In genomic region chr9:79689342-79689741, GRCm38 (mm10) we compare ENCODE assay signal across 31 mouse cellular contexts. TPM values are rescaled to one million over a fixed set of nuclear protein-coding genes. Genes with fewer than 3 reads are reported as not detected.
A peak's percentile ranks its signal among the peaks of the same experiment; 100 is the strongest.
DNase-seq lines count a peak whose midpoint lies in the region; ATAC-seq and TF ChIP-seq lines count a peak whose summit lies in the region.
"Had no signal": no experiment of that assay in that cellular context is flagged by ENCODE, and none has a peak within 500 bp of the region (broad histone marks: within the 10 kb centered on the region; RNA-seq: fewer than 3 reads in every experiment).

No protein-coding gene starts in this region.

- peak; percentile 43; the same call in 1 of the 2 replicates for ATAC-seq in kidney, embryonic 14.5 days (ENCODE audit: low FRiP score, low TSS enrichment)
- no peak for ATAC-seq in midbrain, embryonic 11.5 days (ENCODE audit: low FRiP score)
- ATAC-seq in neural tube, embryonic 11.5 days (ENCODE audit: insufficient read depth, low FRiP score, low TSS enrichment), result peak; percentile 46
- ATAC-seq in lung, postnatal 0 days, result no peak
- ATAC-seq: forebrain, embryonic 15.5 days; intestine, embryonic 16.5 days; liver, embryonic 12.5 days had no signal

- no peaks in the 10 kb centered on the region for H3K9me3 ChIP-seq in kidney, embryonic 14.5 days (ENCODE audit: control insufficient read depth, low read length)
- no peaks in the 10 kb centered on the region for H3K9me3 ChIP-seq in midbrain, embryonic 10.5 days (replicated peaks)
- no peaks in the 10 kb centered on the region for H3K9me3 ChIP-seq in midbrain, embryonic 11.5 days (ENCODE audit: control insufficient read depth, low read length)
- no peaks in the 10 kb centered on the region for H3K9me3 ChIP-seq in neural tube, embryonic 11.5 days (ENCODE audit: control insufficient read depth, low read length)
- no peaks in the 10 kb centered on the region for H3K9me3 ChIP-seq in lung, postnatal 0 days (ENCODE audit: low read length)
- H3K9me3 ChIP-seq: forebrain, embryonic 15.5 days; heart, embryonic 12.5 days; hindbrain, embryonic 15.5 days; liver, embryonic 12.5 days; midbrain, embryonic 13.5 days; stomach, embryonic 15.5 days had no signal

- peak overlapping the region; percentile 12; the same call in 1 of the 2 replicates for H3K4me2 ChIP-seq in kidney, embryonic 14.5 days (replicated peaks; ENCODE audit: low read depth, low read length)
- H3K4me2 ChIP-seq in midbrain, embryonic 11.5 days, result no peak overlapping the region
- no peak overlapping the region for H3K4me2 ChIP-seq in neural tube, embryonic 11.5 days (ENCODE audit: low read depth)
- no peak overlapping the region for H3K4me2 ChIP-seq in lung, postnatal 0 days (replicated peaks; ENCODE audit: low read depth, low read length)
- H3K4me2 ChIP-seq: forebrain, embryonic 15.5 days; heart, embryonic 12.5 days; hindbrain, embryonic 15.5 days; liver, embryonic 12.5 days; midbrain, embryonic 13.5 days; stomach, embryonic 15.5 days had no signal

- no peak for DNase-seq in kidney, adult 2 months
- no peak for DNase-seq in midbrain, embryonic 10.5 days (ENCODE audit: low spot score)
- DNase-seq in midbrain, embryonic 11.5 days (ENCODE audit: low spot score, missing footprints), result no peak
- DNase-seq in neural tube, embryonic 11.5 days (ENCODE audit: low spot score), result peak; percentile 13
- no peak for DNase-seq in left cerebral cortex, adult 2 months (ENCODE audit: extremely low spot score in 1 of 2, low spot score in 2 of 2)
- no peak for DNase-seq in lung, postnatal 0 days (ENCODE audit: low spot score)
- DNase-seq: adrenal gland, adult 2 months; cerebellum, adult 11 months; cerebellum, adult 9-11 months; gastrocnemius, postnatal 14 days; heart, adult 18-20 months; heart, postnatal 10 days; kidney, postnatal 4 days; layer of hippocampus, adult 9-11 months; left cerebral cortex, postnatal 4 days; lung, adult 18-20 months; lung, postnatal 14 days; thymus, postnatal 25 days had no signal

- 28% methylated on average over 7 of the region's 7 CpGs for WGBS in kidney, embryonic 14.5 days
- WGBS in kidney, adult 2 months, result 50% methylated on average over 7 of the region's 7 CpGs
- WGBS in midbrain, embryonic 10.5 days, result 88% methylated on average over 7 of the region's 7 CpGs
- 87% methylated on average over 7 of the region's 7 CpGs for WGBS in midbrain, embryonic 11.5 days
- 26% methylated on average over 7 of the region's 7 CpGs for WGBS in neural tube, embryonic 11.5 days
- WGBS in lung, postnatal 0 days, result 64% methylated on average over 7 of the region's 7 CpGs

- no peaks in the 10 kb centered on the region for H3K27me3 ChIP-seq in kidney, embryonic 14.5 days (ENCODE audit: control insufficient read depth, insufficient read depth, low read length)
- H3K27me3 ChIP-seq in kidney, adult 2 months (replicated peaks; ENCODE audit: control insufficient read depth, insufficient read depth, low read length), result no peaks in the 10 kb centered on the region
- H3K27me3 ChIP-seq in midbrain, embryonic 10.5 days (ENCODE audit: low read depth, poor library complexity, severe bottlenecking), result no peaks in the 10 kb centered on the region
- no peaks in the 10 kb centered on the region for H3K27me3 ChIP-seq in midbrain, embryonic 11.5 days (ENCODE audit: control insufficient read depth, insufficient read depth, low read length)
- no peaks in the 10 kb centered on the region for H3K27me3 ChIP-seq in neural tube, embryonic 11.5 days (ENCODE audit: control insufficient read depth, insufficient read depth, low read length)
- no peaks in the 10 kb centered on the region for H3K27me3 ChIP-seq in lung, postnatal 0 days (replicated peaks; ENCODE audit: insufficient read depth, low read length)
- H3K27me3 ChIP-seq: forebrain, embryonic 15.5 days; heart, embryonic 12.5 days; hindbrain, embryonic 15.5 days; liver, embryonic 12.5 days; midbrain, embryonic 13.5 days; stomach, embryonic 15.5 days had no signal

- no peak overlapping the region for H3K9ac ChIP-seq in kidney, embryonic 14.5 days (ENCODE audit: low read depth, low read length)
- no peak overlapping the region for H3K9ac ChIP-seq in midbrain, embryonic 11.5 days (ENCODE audit: low read length)
- H3K9ac ChIP-seq in neural tube, embryonic 11.5 days (ENCODE audit: low read length), result no peak overlapping the region
- no peak overlapping the region for H3K9ac ChIP-seq in lung, postnatal 0 days (replicated peaks; ENCODE audit: low read depth)
- H3K9ac ChIP-seq: forebrain, embryonic 15.5 days; heart, embryonic 12.5 days; hindbrain, embryonic 15.5 days; liver, embryonic 12.5 days; midbrain, embryonic 13.5 days; stomach, embryonic 15.5 days had no signal

- no peaks in the 10 kb centered on the region for H3K36me3 ChIP-seq in kidney, embryonic 14.5 days (ENCODE audit: control insufficient read depth, insufficient read depth, low read length)
- no peaks in the 10 kb centered on the region for H3K36me3 ChIP-seq in kidney, adult 2 months (ENCODE audit: control insufficient read depth, insufficient read depth, low read length)
- no peaks in the 10 kb centered on the region for H3K36me3 ChIP-seq in midbrain, embryonic 10.5 days
- H3K36me3 ChIP-seq in midbrain, embryonic 11.5 days (ENCODE audit: control insufficient read depth, insufficient read depth, low read length), result no peaks in the 10 kb centered on the region
- no peaks in the 10 kb centered on the region for H3K36me3 ChIP-seq in neural tube, embryonic 11.5 days (ENCODE audit: control insufficient read depth, insufficient read depth, low read length)
- H3K36me3 ChIP-seq in lung, postnatal 0 days (ENCODE audit: insufficient read depth, low read length), result no peaks in the 10 kb centered on the region
- H3K36me3 ChIP-seq: forebrain, embryonic 15.5 days; heart, embryonic 12.5 days; hindbrain, embryonic 15.5 days; liver, embryonic 12.5 days; midbrain, embryonic 13.5 days; stomach, embryonic 15.5 days had no signal

- no peak for TF ChIP-seq CTCF in kidney, adult 2 months (conservative IDR thresholded peaks at IDR 0.05; ENCODE audit: insufficient read depth, insufficient read length, low read depth, low read length)
- TF ChIP-seq CTCF in left cerebral cortex, adult 2 months (IDR thresholded peaks at IDR 0.05), result no peak
- no peak for TF ChIP-seq CTCF in lung, postnatal 0 days (IDR thresholded peaks at IDR 0.05)

- no peak for TF ChIP-seq POLR2A in kidney, adult 2 months (IDR thresholded peaks at IDR 0.05; ENCODE audit: low read depth, low read length)

- peaks cover 10% of the 10 kb centered on the region for H3K4me1 ChIP-seq in kidney, embryonic 14.5 days (ENCODE audit: control insufficient read depth, insufficient read depth, low read length)
- no peaks in the 10 kb centered on the region for H3K4me1 ChIP-seq in kidney, adult 2 months (ENCODE audit: control insufficient read depth, insufficient read depth, low read length)
- peaks cover 15% of the 10 kb centered on the region for H3K4me1 ChIP-seq in midbrain, embryonic 10.5 days
- peaks cover 3% of the 10 kb centered on the region; the same call in 1 of the 2 replicates for H3K4me1 ChIP-seq in midbrain, embryonic 11.5 days (ENCODE audit: control insufficient read depth, insufficient read depth, low read length)
- H3K4me1 ChIP-seq in neural tube, embryonic 11.5 days (ENCODE audit: control insufficient read depth, insufficient read depth, low read length), result peaks cover 24% of the 10 kb centered on the region; the same call in 1 of the 2 replicates
- no peaks in the 10 kb centered on the region for H3K4me1 ChIP-seq in lung, postnatal 0 days (ENCODE audit: insufficient read depth, low read depth, low read length)
- H3K4me1 ChIP-seq: forebrain, embryonic 15.5 days; liver, embryonic 12.5 days; stomach, embryonic 15.5 days had no signal

- H3K27ac ChIP-seq in kidney, embryonic 14.5 days (ENCODE audit: low read depth, low read length), result 0 out of 2 replicates have a peak overlapping the region, but pooled peaks have one; percentile 30
- no peak overlapping the region for H3K27ac ChIP-seq in kidney, adult 2 months (ENCODE audit: insufficient read depth, low read depth, low read length)
- peak overlapping the region; percentile 55; the same call in 1 of the 2 replicates for H3K27ac ChIP-seq in midbrain, embryonic 10.5 days (replicated peaks)
- H3K27ac ChIP-seq in midbrain, embryonic 11.5 days (ENCODE audit: low read depth, low read length), result no peak overlapping the region
- peak overlapping the region; percentile 79 for H3K27ac ChIP-seq in neural tube, embryonic 11.5 days (ENCODE audit: low read depth, low read length)
- no peak overlapping the region for H3K27ac ChIP-seq in left cerebral cortex, adult 2 months
- no peak overlapping the region for H3K27ac ChIP-seq in lung, postnatal 0 days (ENCODE audit: low read length)
- H3K27ac ChIP-seq: forebrain, embryonic 15.5 days; hindbrain, embryonic 15.5 days; liver, embryonic 12.5 days; midbrain, embryonic 13.5 days; stomach, embryonic 15.5 days had no signal

- no peak for TF ChIP-seq EP300 in lung, postnatal 0 days (IDR thresholded peaks at IDR 0.05)

- intact Hi-C loops in left cerebral cortex, adult 2 months (cut with DNase I), result no loop called here

- no peak overlapping the region for H3K4me3 ChIP-seq in kidney, embryonic 14.5 days (ENCODE audit: low read length)
- H3K4me3 ChIP-seq in kidney, adult 2 months (ENCODE audit: insufficient read depth, low read depth, low read length), result no peak overlapping the region
- H3K4me3 ChIP-seq in midbrain, embryonic 10.5 days, result no peak overlapping the region
- H3K4me3 ChIP-seq in midbrain, embryonic 11.5 days (ENCODE audit: low read depth, low read length), result no peak overlapping the region
- H3K4me3 ChIP-seq in neural tube, embryonic 11.5 days (ENCODE audit: low read depth, low read length), result no peak overlapping the region
- H3K4me3 ChIP-seq in left cerebral cortex, adult 2 months, result no peak overlapping the region
- no peak overlapping the region for H3K4me3 ChIP-seq in lung, postnatal 0 days (ENCODE audit: low read depth, low read length)
- H3K4me3 ChIP-seq: forebrain, embryonic 15.5 days; heart, embryonic 12.5 days; hindbrain, embryonic 15.5 days; liver, embryonic 12.5 days; midbrain, embryonic 13.5 days; stomach, embryonic 15.5 days had no signal

RNA-seq across cellular contexts. Expression of gene Col12a1, which starts 29.3 kb away (rescaled TPM):
- 25.9 and 38.6 TPM in 2 replicates for polyA plus RNA-seq in kidney, embryonic 14.5 days (2014; fragmentation: Nextera tagmentation; extraction: Ambion mirVana)
- polyA plus RNA-seq in kidney, adult 2 months (2012; rRNA removed), result 7.1 and 9.2 TPM in 2 replicates
- 3.8 and 7.5 TPM in 2 replicates for polyA plus RNA-seq in midbrain, embryonic 10.5 days (2016; fragmentation: Nextera tagmentation; extraction: Ambion mirVana)
- 14.7 and 17.8 TPM in 2 replicates for polyA plus RNA-seq in midbrain, embryonic 11.5 days (2014; fragmentation: Nextera tagmentation; extraction: Ambion mirVana)
- polyA plus RNA-seq in neural tube, embryonic 11.5 days (2014; fragmentation: Nextera tagmentation; extraction: Ambion mirVana), result 19.9 and 24.2 TPM in 2 replicates
- total RNA-seq in left cerebral cortex, adult 2 months (2021), result 1 to 10 TPM; 6.3 to 7.4 TPM
- polyA plus RNA-seq in lung, postnatal 0 days (2015; fragmentation: Nextera tagmentation; extraction: Ambion mirVana), result 11.5 and 13.3 TPM in 2 replicates
- total RNA-seq: common myeloid progenitor, adult 5-6 weeks; megakaryocyte progenitor cell, adult 5-6 weeks; MEL; monocyte, adult 5-6 weeks; neutrophil, adult 5-6 weeks had no signal

Comparison
In these comparisons a context has a peak if more than half of its experiments do, and no peak if none do; other contexts are left out.
1. H3K27ac ChIP-seq: peak in kidney, embryonic 14.5 days (single experiment), midbrain, embryonic 10.5 days (single experiment) and neural tube, embryonic 11.5 days (single experiment); none in kidney, adult 2 months (single experiment), midbrain, embryonic 11.5 days (single experiment), left cerebral cortex, adult 2 months (single experiment) and lung, postnatal 0 days (single experiment).
2. ATAC-seq: peak in kidney, embryonic 14.5 days (single experiment) and neural tube, embryonic 11.5 days (single experiment); none in midbrain, embryonic 11.5 days (single experiment) and lung, postnatal 0 days (single experiment).